Mouse (Mus musculus): ENCODE data around the gene Nkx3-2. TPM values are rescaled to one million over a fixed set of nuclear protein-coding genes. Genes with fewer than 3 reads are reported as not detected.

Gene Nkx3-2
- total and polyA plus RNA-seq, 3 experiments = not detected

- TF ChIP-seq TBP (IDR thresholded peaks at IDR 0.05; ENCODE audit: low read depth, low read length) = no peak
- 0 out of 2 replicates have a peak, but pooled peaks have one; percentile 34 for TF ChIP-seq NRF1 (IDR thresholded peaks at IDR 0.05; ENCODE audit: insufficient read depth, low read depth, low read length, poor library complexity, severe bottlenecking)
Observed at GRCm38 (mm10) chr5:41768382-41769040, 4.2 kb upstream of the Nkx3-2 start (continued).

GRCm38 (mm10) chr5:41767296-41768200 lies 3.2 kb upstream of the Nkx3-2 start:
- Histone ChIP-seq H3K27me3 (ENCODE audit: control insufficient read depth in 1 of 2, insufficient read depth in 2 of 2, low read length in 2 of 2) (no peaks in the 10 kb centered on the region), H3K79me2 (ENCODE audit: control insufficient read depth, insufficient read depth, low read length, poor library complexity) (no peaks in the 10 kb centered on the region), H3K9me3 (replicated peaks; ENCODE audit: insufficient read depth, low read length) (no peaks in the 10 kb centered on the region), H3K4me3 (ENCODE audit: control insufficient read depth in 1 of 2, insufficient read depth in 1 of 2, low read depth in 2 of 2, low read length in 2 of 2) (peak overlapping the region; percentile 56 to 61), H3K4me1 (ENCODE audit: control insufficient read depth in 1 of 2, insufficient read depth in 2 of 2, low read length in 2 of 2) (no peaks in the 10 kb centered on the region), H3K27ac (ENCODE audit: control insufficient read depth, low read depth, low read length) (no peak overlapping the region), H3K9ac (ENCODE audit: control insufficient read depth, low read depth, low read length, poor library complexity, severe bottlenecking) (peak overlapping the region; percentile 52; the same call in 1 of the 2 replicates), H3K36me3 (ENCODE audit: control insufficient read depth in 1 of 2, insufficient read depth in 2 of 2, low read length in 2 of 2) (no peaks in the 10 kb centered on the region)
- TF ChIP-seq ZKSCAN1 (IDR thresholded peaks at IDR 0.05; ENCODE audit: low read depth, low read length) (no peak), SMC3 (IDR thresholded peaks at IDR 0.05; ENCODE audit: low read depth, low read length) (peak; percentile 11; the same call in 1 of the 2 replicates), GATA1 (IDR thresholded peaks at IDR 0.05; ENCODE audit: low read depth, low read length) (no peak), CTCF (IDR thresholded peaks at IDR 0.05 in 2 of 3, conservative IDR thresholded peaks at IDR 0.05 in 1 of 3; ENCODE audit: control insufficient read depth in 1 of 3, insufficient read depth in 1 of 3, low read depth in 2 of 3, low read length in 3 of 3, poor library complexity in 1 of 3, severe bottlenecking in 1 of 3) (0 out of 6 replicates have a peak, but pooled peaks of 1 of the 3 experiments have one; percentile 18), MEF2A (IDR thresholded peaks at IDR 0.05; ENCODE audit: extremely low read depth, insufficient replicate concordance, low read depth, low read length, poor library complexity, severe bottlenecking) (no peak), USF2 (IDR thresholded peaks at IDR 0.05; ENCODE audit: borderline replicate concordance in 1 of 2, insufficient read depth in 1 of 2, low read depth in 1 of 2, low read length in 2 of 2) (no peak), CHD2 (IDR thresholded peaks at IDR 0.05; ENCODE audit: low read length) (no peak), MYB (IDR thresholded peaks at IDR 0.05; ENCODE audit: low read depth, low read length) (no peak), ETS1 (IDR thresholded peaks at IDR 0.05; ENCODE audit: low read depth, low read length) (no peak), ZMIZ1 (IDR thresholded peaks at IDR 0.05; ENCODE audit: low read depth, low read length) (no peak)
- DNase-seq (ENCODE audit: low read depth, low spot score) = no peak

GRCm38 (mm10) chr5:41766406-41767010 lies 2.2 kb upstream of the Nkx3-2 start:
- TF ChIP-seq TBP (IDR thresholded peaks at IDR 0.05; ENCODE audit: low read depth, low read length) (no peak), HCFC1 (IDR thresholded peaks at IDR 0.05; ENCODE audit: low read depth, low read length) (no peak), MEF2A (IDR thresholded peaks at IDR 0.05; ENCODE audit: extremely low read depth, insufficient replicate concordance, low read depth, low read length, poor library complexity, severe bottlenecking) (no peak), BHLHE40 (IDR thresholded peaks at IDR 0.05; ENCODE audit: borderline replicate concordance, low read depth, low read length) (no peak), MYB (IDR thresholded peaks at IDR 0.05; ENCODE audit: low read depth, low read length) (no peak), SMC3 (IDR thresholded peaks at IDR 0.05; ENCODE audit: low read depth, low read length) (no peak), TCF12 (IDR thresholded peaks at IDR 0.05; ENCODE audit: low read depth, low read length) (no peak), EP300 (IDR thresholded peaks at IDR 0.05; ENCODE audit: low read depth in 1 of 2, low read length in 2 of 2) (no peak), POLR2AphosphoS2 (IDR thresholded peaks at IDR 0.05; ENCODE audit: low read length) (no peak), CTCF (IDR thresholded peaks at IDR 0.05 in 2 of 3, conservative IDR thresholded peaks at IDR 0.05 in 1 of 3; ENCODE audit: control insufficient read depth in 1 of 3, insufficient read depth in 1 of 3, low read depth in 2 of 3, low read length in 3 of 3, poor library complexity in 1 of 3, severe bottlenecking in 1 of 3) (no peak), JUND (IDR thresholded peaks at IDR 0.05; ENCODE audit: low read depth, low read length) (no peak), POLR2A (IDR thresholded peaks at IDR 0.05; ENCODE audit: control insufficient read depth in 1 of 2, insufficient read depth in 1 of 2, low read depth in 1 of 2, low read length in 2 of 2, poor library complexity in 1 of 2) (no peak), ELF1 (IDR thresholded peaks at IDR 0.05; ENCODE audit: low read depth, low read length) (no peak), GABPA (IDR thresholded peaks at IDR 0.05; ENCODE audit: low read depth, low read length) (no peak)
- Histone ChIP-seq H3K4me1 (ENCODE audit: control insufficient read depth in 1 of 2, insufficient read depth in 2 of 2, low read length in 2 of 2) (no peaks in the 10 kb centered on the region), H3K9ac (ENCODE audit: control insufficient read depth, low read depth, low read length, poor library complexity, severe bottlenecking) (no peak overlapping the region), H3K4me3 (ENCODE audit: control insufficient read depth in 1 of 2, insufficient read depth in 1 of 2, low read depth in 2 of 2, low read length in 2 of 2) (no peak overlapping the region), H3K36me3 (ENCODE audit: control insufficient read depth in 1 of 2, insufficient read depth in 2 of 2, low read length in 2 of 2) (no peaks in the 10 kb centered on the region), H3K27ac (ENCODE audit: control insufficient read depth, low read depth, low read length) (no peak overlapping the region), H3K9me3 (replicated peaks; ENCODE audit: insufficient read depth, low read length) (no peaks in the 10 kb centered on the region), H3K79me2 (ENCODE audit: control insufficient read depth, insufficient read depth, low read length, poor library complexity) (no peaks in the 10 kb centered on the region), H3K27me3 (ENCODE audit: control insufficient read depth in 1 of 2, insufficient read depth in 2 of 2, low read length in 2 of 2) (no peaks in the 10 kb centered on the region)
- DNase-seq (ENCODE audit: low read depth, low spot score) = no peak

Measured in MEL (cell line).